Mouse (Mus musculus): ENCODE measurements at regions not wholly inside any gene's neighbourhood (a gene's known extent, or its start where the extent isn't known, plus 50 kb on each side); places are given as distances from the start of the nearest gene placed in this dataset.
"Not testable (repeated sequence)": the region's sequence is repeated elsewhere in the genome, so short reads cannot be mapped to it uniquely, and the experiment has no call there.

DNA sequence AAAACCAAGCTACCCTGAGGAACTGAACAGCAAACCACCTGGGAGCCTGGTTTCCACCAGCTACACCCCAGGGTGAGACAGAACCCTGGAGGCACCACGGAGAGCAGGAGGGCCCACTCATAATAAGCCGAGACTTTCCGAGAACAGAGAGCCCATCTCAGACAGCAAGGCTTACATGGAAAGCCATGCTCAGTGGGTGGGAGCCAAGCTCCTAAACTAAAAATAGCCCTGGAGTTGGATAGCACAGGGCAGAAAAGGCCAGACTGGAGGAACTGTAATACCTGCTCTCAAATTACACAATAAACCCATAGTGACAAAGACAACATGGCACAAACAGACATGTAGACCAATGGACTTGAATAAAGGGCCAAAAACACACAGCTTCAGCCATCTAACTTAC is 69.9 kb downstream of the Fbxo4 start:
- no peaks in the 10 kb centered on the region for H3K36me3 ChIP-seq (replicated peaks; ENCODE audit: low read length)
- H3K4me3 ChIP-seq (replicated peaks): no peak overlapping the region
- no peaks in the 10 kb centered on the region for H3K9me3 ChIP-seq
- H3K4me1 ChIP-seq: no peaks in the 10 kb centered on the region
- TF ChIP-seq FLI1 (IDR thresholded peaks at IDR 0.05; ENCODE audit: low read length) (no peak), GATA1 (IDR thresholded peaks at IDR 0.05; ENCODE audit: borderline replicate concordance, low read length) (no peak)
- no peaks in the 10 kb centered on the region for H3K27me3 ChIP-seq (replicated peaks)

DNA sequence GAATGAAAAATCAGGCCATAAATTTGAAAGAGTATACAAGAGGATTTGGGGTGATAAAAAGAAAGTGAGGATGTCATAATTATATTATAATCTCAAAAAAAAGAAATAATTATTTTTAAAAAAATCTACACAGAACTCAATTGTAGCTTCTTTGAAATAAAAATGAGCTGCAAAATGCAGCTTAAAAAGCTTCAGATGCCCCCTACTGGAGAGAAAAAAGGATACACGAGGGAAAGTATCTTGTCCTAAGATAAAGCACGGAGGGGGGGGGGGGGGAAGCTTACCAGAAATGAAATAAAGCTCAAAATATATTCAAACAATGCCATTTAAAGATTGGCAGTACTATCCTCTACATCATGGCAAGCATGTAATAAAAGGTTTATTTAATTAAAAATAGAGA is 70.7 kb downstream of the Fbxo4 start:
- TF ChIP-seq GATA1 (IDR thresholded peaks at IDR 0.05; ENCODE audit: borderline replicate concordance, low read length) (no peak), FLI1 (IDR thresholded peaks at IDR 0.05; ENCODE audit: low read length) (no peak)
- H3K27me3 ChIP-seq (replicated peaks): no peaks in the 10 kb centered on the region
- H3K9me3 ChIP-seq: no peaks in the 10 kb centered on the region
- H3K36me3 ChIP-seq (replicated peaks; ENCODE audit: low read length): no peaks in the 10 kb centered on the region
- no peaks in the 10 kb centered on the region for H3K4me1 ChIP-seq
- H3K4me3 ChIP-seq (replicated peaks): no peak overlapping the region

DNA sequence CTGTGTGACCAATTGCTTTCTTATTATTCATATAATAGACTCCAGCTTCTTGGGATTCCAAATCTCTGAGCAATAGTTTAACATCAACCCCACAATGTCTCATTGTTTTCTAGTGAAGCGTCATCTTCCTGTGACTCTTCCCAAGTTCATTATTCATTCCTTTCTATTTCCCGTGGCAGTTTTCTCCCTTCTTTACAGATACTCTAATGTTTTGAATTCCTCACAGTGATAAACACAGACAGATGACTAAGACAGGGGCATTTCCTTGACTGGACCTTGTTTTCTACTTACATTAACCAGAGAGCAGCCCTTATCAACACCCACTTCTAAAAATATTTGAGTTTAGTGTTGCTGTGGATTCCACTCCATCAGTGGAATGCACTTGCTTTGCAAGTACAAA is 73.8 kb downstream of the Fbxo4 start:
- Histone ChIP-seq H3K36me3 (replicated peaks; ENCODE audit: low read length) (no peaks in the 10 kb centered on the region), H3K27me3 (replicated peaks) (no peaks in the 10 kb centered on the region), H3K4me3 (replicated peaks) (no peak overlapping the region), H3K4me1 (no peaks in the 10 kb centered on the region), H3K9me3 (no peaks in the 10 kb centered on the region)
- TF ChIP-seq GATA1 (IDR thresholded peaks at IDR 0.05; ENCODE audit: borderline replicate concordance, low read length) (no peak), FLI1 (IDR thresholded peaks at IDR 0.05; ENCODE audit: low read length) (no peak)

DNA sequence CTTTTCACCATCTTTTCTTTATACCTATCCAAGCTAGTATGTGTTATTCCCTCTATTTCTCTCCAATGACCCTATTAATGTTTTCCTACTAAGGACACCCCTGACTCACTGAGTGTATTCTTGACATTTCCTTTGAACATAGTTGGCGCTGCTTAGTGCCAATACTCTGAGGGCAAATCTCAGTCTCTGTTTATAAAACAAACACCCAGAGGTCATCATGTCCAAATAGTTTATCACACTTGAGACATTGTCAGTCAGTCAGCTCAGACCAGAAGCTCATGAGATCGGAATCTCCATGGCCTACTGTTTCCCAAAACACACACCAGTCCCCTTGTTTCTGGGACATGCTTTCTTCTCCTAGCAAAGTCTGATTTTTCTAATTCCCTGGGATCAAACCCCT is 100.9 kb downstream of the Fbxo4 start:
- H3K9me3 ChIP-seq: no peaks in the 10 kb centered on the region
- no peaks in the 10 kb centered on the region for H3K4me1 ChIP-seq
- H3K27me3 ChIP-seq (replicated peaks): no peaks in the 10 kb centered on the region
- H3K4me3 ChIP-seq (replicated peaks): no peak overlapping the region
- TF ChIP-seq FLI1 (IDR thresholded peaks at IDR 0.05; ENCODE audit: low read length): no peak
- TF ChIP-seq GATA1 (IDR thresholded peaks at IDR 0.05; ENCODE audit: borderline replicate concordance, low read length): no peak
- no peaks in the 10 kb centered on the region for H3K36me3 ChIP-seq (replicated peaks; ENCODE audit: low read length)

DNA sequence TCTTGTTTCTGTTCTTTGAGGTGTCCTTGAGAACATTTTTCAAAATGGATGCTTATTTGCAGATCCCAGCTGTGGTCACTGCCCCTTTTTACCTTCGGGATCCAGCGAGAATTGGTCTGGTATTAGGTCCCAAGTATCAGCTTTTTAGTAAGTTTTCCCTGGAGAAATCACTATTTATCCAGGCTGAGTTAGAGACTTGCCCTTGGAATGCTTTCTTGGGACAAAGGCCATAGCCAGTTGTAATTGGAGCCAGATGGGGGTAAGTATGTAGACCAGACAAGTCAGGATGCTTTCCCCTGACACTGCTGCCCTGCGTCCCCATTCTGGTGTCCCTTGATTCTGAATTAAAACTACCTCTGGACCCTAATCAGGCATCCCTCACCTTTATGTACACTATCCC is 101.9 kb downstream of the Fbxo4 start:
- no peak for TF ChIP-seq FLI1 (IDR thresholded peaks at IDR 0.05; ENCODE audit: low read length)
- TF ChIP-seq GATA1 (IDR thresholded peaks at IDR 0.05; ENCODE audit: borderline replicate concordance, low read length): no peak
- no peaks in the 10 kb centered on the region for H3K4me1 ChIP-seq
- H3K36me3 ChIP-seq (replicated peaks; ENCODE audit: low read length): no peaks in the 10 kb centered on the region
- no peaks in the 10 kb centered on the region for H3K9me3 ChIP-seq
- no peak overlapping the region for H3K4me3 ChIP-seq (replicated peaks)
- no peaks in the 10 kb centered on the region for H3K27me3 ChIP-seq (replicated peaks)

DNA sequence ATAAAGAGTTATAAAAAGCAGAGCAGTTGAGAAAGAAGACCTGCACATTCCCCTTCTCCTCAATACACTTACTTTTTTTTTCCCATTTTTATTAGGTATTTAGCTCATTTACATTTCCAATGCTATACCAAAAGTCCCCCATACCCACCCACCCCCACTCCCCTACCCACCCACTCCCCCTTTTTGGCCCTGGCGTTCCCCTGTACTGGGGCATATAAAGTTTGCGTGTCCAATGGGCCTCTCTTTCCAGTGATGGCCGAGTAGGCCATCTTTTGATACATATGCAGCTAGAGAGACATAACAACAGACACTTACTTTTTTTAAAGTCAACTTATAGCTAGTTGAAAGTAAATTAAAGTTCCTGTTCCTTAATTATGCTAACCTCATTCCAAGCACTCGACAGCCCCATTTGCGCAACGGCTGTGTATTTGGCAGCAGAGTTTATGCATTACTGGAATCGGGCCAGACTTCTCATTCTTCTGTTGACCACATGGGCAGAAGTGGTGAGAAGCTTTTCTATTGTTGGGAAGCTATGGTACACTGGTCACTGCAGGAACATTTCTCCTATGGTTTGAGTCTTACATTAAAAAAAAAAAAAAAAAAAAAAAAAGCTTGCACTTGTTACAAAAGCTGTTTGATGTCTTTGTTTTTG is 104.0 kb downstream of the Fbxo4 start:
- H3K36me3 ChIP-seq (replicated peaks; ENCODE audit: low read length): not testable (repeated sequence)

DNA sequence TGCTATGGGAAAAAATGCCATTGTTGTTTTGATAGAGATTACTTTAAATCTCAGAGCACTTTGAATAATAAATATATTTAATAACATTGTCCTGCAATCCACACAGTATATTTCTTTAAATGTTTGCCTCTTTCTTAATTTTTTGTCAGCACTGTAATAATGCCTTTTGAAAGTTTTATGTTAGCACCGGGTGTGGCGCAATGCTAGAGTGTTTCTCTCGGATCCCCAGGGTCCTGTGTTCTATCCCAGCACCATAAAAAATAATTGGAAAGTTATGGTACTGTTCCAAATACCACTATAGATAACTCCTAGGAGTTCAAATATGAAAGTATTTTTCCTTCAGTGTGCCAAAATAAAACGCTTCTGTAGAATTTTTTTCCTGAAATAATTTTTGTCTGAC is 147.6 kb downstream of the Fbxo4 start:
- Histone ChIP-seq H3K27me3 (replicated peaks) (no peaks in the 10 kb centered on the region), H3K4me3 (replicated peaks) (no peak overlapping the region), H3K36me3 (replicated peaks; ENCODE audit: low read length) (no peaks in the 10 kb centered on the region), H3K9me3 (no peaks in the 10 kb centered on the region), H3K4me1 (no peaks in the 10 kb centered on the region)
- TF ChIP-seq FLI1 (IDR thresholded peaks at IDR 0.05; ENCODE audit: low read length): no peak
- TF ChIP-seq GATA1 (IDR thresholded peaks at IDR 0.05; ENCODE audit: borderline replicate concordance, low read length): no peak

More for the DNA sequence above, 104.0 kb downstream of the Fbxo4 start:
- H3K4me3 ChIP-seq (replicated peaks); H3K4me1 ChIP-seq; H3K27me3 ChIP-seq (replicated peaks); H3K9me3 ChIP-seq: not testable (repeated sequence)

DNA sequence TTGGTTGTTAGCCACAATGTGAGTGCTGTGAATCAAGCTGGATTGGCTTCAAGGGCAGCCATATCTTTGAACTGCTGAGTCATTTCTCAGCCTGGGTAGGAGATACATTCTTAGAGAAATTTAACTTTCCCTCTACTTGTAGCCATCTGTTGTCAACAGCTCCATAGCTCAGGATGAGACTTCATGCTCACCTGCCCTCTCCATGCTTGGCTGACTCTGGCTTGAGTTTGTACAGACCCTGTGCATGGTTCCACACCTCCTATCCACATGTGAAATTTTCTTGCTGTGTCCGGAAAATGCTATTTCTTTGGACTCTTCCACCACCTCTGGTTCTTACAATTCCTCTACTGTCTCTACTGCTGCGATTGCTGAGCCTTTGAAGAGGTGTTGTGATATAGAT is 173.9 kb downstream of the Fbxo4 start:
- H3K4me1 ChIP-seq: no peaks in the 10 kb centered on the region
- no peak for TF ChIP-seq FLI1 (IDR thresholded peaks at IDR 0.05; ENCODE audit: low read length)
- no peak for TF ChIP-seq GATA1 (IDR thresholded peaks at IDR 0.05; ENCODE audit: borderline replicate concordance, low read length)
- no peaks in the 10 kb centered on the region for H3K27me3 ChIP-seq (replicated peaks)
- H3K9me3 ChIP-seq: no peaks in the 10 kb centered on the region; the same call in 1 of the 2 replicates
- H3K36me3 ChIP-seq (replicated peaks; ENCODE audit: low read length): no peaks in the 10 kb centered on the region
- no peak overlapping the region for H3K4me3 ChIP-seq (replicated peaks)

DNA sequence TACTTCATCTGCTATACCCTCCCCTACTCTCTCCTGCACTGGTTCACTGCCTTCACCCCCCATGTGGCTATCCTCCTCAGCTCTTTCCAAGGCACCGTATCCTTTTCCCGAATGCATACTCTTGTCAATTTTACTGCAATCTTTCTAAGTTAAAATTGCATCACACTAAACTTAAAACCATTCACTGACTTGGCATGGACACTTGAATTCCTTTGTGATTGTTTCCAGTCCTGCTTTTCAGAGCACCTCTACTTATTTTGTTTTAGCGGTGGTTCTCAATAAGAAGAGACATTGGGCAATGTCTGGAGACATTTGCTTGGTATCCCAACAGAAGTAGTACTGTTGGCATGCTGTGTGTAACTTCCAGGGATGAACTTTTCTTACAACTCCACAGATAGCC is 192.6 kb upstream of the Ghr start:
- TF ChIP-seq FLI1 (IDR thresholded peaks at IDR 0.05; ENCODE audit: low read length) (no peak), GATA1 (IDR thresholded peaks at IDR 0.05; ENCODE audit: borderline replicate concordance, low read length) (no peak)
- H3K4me3 ChIP-seq (replicated peaks): no peak overlapping the region
- H3K36me3 ChIP-seq (replicated peaks; ENCODE audit: low read length): no peaks in the 10 kb centered on the region
- no peaks in the 10 kb centered on the region for H3K4me1 ChIP-seq
- H3K9me3 ChIP-seq: 0 out of 2 replicates have a peak, but pooled peaks cover 3% of the 10 kb centered on the region
- no peaks in the 10 kb centered on the region for H3K27me3 ChIP-seq (replicated peaks)

DNA sequence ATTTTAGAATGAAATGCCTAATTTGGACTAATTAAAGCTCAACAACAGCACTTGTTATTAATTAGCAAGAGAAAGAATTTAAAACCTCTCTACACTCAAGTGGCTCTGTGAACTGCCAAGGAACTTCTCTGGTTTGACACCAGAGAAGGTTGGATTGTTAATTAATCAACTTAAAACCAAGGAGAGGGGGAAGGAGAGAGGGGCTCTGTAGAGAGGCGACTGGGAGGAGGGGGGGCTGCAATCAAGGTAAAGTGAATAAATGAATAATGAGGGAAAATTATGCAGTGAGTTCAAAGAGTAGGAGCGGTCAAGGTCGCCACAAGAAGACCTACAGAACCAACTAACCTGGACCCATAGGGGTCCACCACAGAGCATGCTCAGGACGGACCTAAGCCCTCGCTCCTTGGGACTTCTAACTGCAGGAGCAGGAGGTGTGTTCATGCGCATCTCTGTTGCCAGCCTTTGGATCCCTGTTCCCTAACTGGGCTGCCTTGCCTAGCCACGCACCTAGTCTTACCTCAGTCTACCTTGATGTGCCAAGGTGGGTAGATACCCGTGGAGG is 189.0 kb upstream of the Ghr start:
- H3K36me3 ChIP-seq (replicated peaks; ENCODE audit: low read length): no peaks in the 10 kb centered on the region
- TF ChIP-seq GATA1 (IDR thresholded peaks at IDR 0.05; ENCODE audit: borderline replicate concordance, low read length) (no peak), FLI1 (IDR thresholded peaks at IDR 0.05; ENCODE audit: low read length) (no peak)

More for the DNA sequence above, 189.0 kb upstream of the Ghr start:
- Histone ChIP-seq H3K9me3 (0 out of 2 replicates have a peak, but pooled peaks cover 3% of the 10 kb centered on the region), H3K4me1 (no peaks in the 10 kb centered on the region), H3K4me3 (replicated peaks) (peak overlapping the region; percentile 17), H3K27me3 (replicated peaks) (no peaks in the 10 kb centered on the region)
